11 mouse cellular contexts compared by ENCODE assay signal in the genomic region with DNA sequence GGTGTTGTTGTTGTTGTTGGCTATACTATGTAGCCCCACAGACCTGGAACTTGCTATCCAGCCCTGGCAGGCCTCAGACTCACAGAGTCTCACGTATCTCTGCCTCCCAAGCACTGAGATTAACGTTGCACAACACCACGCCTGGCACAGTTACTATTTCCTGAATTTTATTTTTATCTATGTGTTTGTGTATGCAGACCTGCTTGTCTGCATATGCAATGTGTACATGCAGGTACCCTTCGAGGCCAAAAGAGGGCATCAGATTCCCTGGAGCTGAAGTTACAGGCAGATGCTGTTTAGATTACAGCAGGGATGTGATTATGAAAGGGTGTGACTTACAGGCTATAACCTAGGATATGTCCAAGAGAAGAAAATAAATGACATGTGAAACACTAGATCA.
DNase-seq lines count a peak whose midpoint lies in the region; ATAC-seq and TF ChIP-seq lines count a peak whose summit lies in the region.
"Had no signal": no experiment of that assay in that cellular context is flagged by ENCODE, and none has a peak within 500 bp of the region (broad histone marks: within the 10 kb centered on the region; RNA-seq: fewer than 3 reads in every experiment).

No protein-coding gene starts in this region.

- no peaks in the 10 kb centered on the region for H3K36me3 ChIP-seq in forebrain, postnatal 0 days (ENCODE audit: insufficient read depth)
- H3K36me3 ChIP-seq in forebrain, embryonic 11.5 days (ENCODE audit: control insufficient read depth, insufficient read depth, low read length): no peaks in the 10 kb centered on the region
- H3K36me3 ChIP-seq in thymus, adult 2 months (ENCODE audit: control insufficient read depth, insufficient read depth, low read length): no peaks in the 10 kb centered on the region
- H3K36me3 ChIP-seq in liver, embryonic 13.5 days: no peaks in the 10 kb centered on the region
- H3K36me3 ChIP-seq in small intestine, adult 2 months (ENCODE audit: control insufficient read depth, insufficient read depth, low read length): no peaks in the 10 kb centered on the region

- H3K27ac ChIP-seq in forebrain, postnatal 0 days (ENCODE audit: low read depth, low read length): no peak overlapping the region
- H3K27ac ChIP-seq in forebrain, embryonic 11.5 days (ENCODE audit: low read depth, low read length): no peak overlapping the region
- H3K27ac ChIP-seq in thymus, adult 2 months (ENCODE audit: control insufficient read depth, insufficient read depth, low read length): no peak overlapping the region
- H3K27ac ChIP-seq in liver, embryonic 13.5 days: no peak overlapping the region
- no peak overlapping the region for H3K27ac ChIP-seq in small intestine, adult 2 months (ENCODE audit: insufficient read depth, low read depth, low read length)

- H3K4me2 ChIP-seq in forebrain, postnatal 0 days (ENCODE audit: low read depth): no peak overlapping the region
- H3K4me2 ChIP-seq in forebrain, embryonic 11.5 days (ENCODE audit: low read depth, low read length, severe bottlenecking): no peak overlapping the region
- H3K4me2 ChIP-seq in liver, embryonic 13.5 days: no peak overlapping the region

- no peaks in the 10 kb centered on the region for H3K4me1 ChIP-seq in forebrain, postnatal 0 days (ENCODE audit: insufficient read depth)
- no peaks in the 10 kb centered on the region for H3K4me1 ChIP-seq in forebrain, embryonic 11.5 days (replicated peaks; ENCODE audit: control insufficient read depth, insufficient read depth, low read length)
- H3K4me1 ChIP-seq in thymus, adult 2 months (replicated peaks; ENCODE audit: control insufficient read depth, insufficient read depth, low read length): no peaks in the 10 kb centered on the region
- peaks cover 32% of the 10 kb centered on the region for H3K4me1 ChIP-seq in liver, embryonic 13.5 days (replicated peaks)
- peaks cover 27% of the 10 kb centered on the region for H3K4me1 ChIP-seq in small intestine, adult 2 months (ENCODE audit: control insufficient read depth, insufficient read depth, insufficient read length, low read length)

- H3K27me3 ChIP-seq in forebrain, postnatal 0 days (ENCODE audit: insufficient read depth, low read length): no peaks in the 10 kb centered on the region
- no peaks in the 10 kb centered on the region for H3K27me3 ChIP-seq in forebrain, embryonic 11.5 days (ENCODE audit: control insufficient read depth, insufficient read depth, low read length)
- H3K27me3 ChIP-seq in thymus, adult 2 months (ENCODE audit: control insufficient read depth, insufficient read depth, low read length): no peaks in the 10 kb centered on the region
- no peaks in the 10 kb centered on the region for H3K27me3 ChIP-seq in liver, embryonic 13.5 days
- no peaks in the 10 kb centered on the region for H3K27me3 ChIP-seq in small intestine, adult 2 months (ENCODE audit: control insufficient read depth, insufficient read depth, low read length)

- TF ChIP-seq POLR2A in thymus, adult 2 months (IDR thresholded peaks at IDR 0.05; ENCODE audit: control insufficient read depth, extremely low read depth, insufficient read depth, low read length, poor library complexity): no peak
- TF ChIP-seq POLR2A in small intestine, adult 2 months (IDR thresholded peaks at IDR 0.05; ENCODE audit: low read depth, low read length): no peak

- ATAC-seq in forebrain, postnatal 0 days: no peak
- ATAC-seq in forebrain, embryonic 11.5 days (replicated peaks; ENCODE audit: low FRiP score): no peak
- peak; percentile 56 for ATAC-seq in liver, embryonic 13.5 days (ENCODE audit: low read depth)
- no peak for ATAC-seq in cerebellum, adult (ENCODE audit: insufficient number of reproducible peaks, low FRiP score, low TSS enrichment)
- ATAC-seq: forebrain, embryonic 14.5 days had no signal

- WGBS in forebrain, postnatal 0 days: 88% methylated on average over 4 of the region's 4 CpGs
- 92% methylated on average over 4 of the region's 4 CpGs for WGBS in forebrain, embryonic 11.5 days
- 77% methylated on average over 4 of the region's 4 CpGs for WGBS in thymus, adult 2 months
- 21% methylated on average over 4 of the region's 4 CpGs for WGBS in liver, embryonic 13.5 days (ENCODE audit: insufficient replicate concordance)
- 61% methylated on average over 4 of the region's 4 CpGs for WGBS in small intestine, adult 2 months

- H3K4me3 ChIP-seq in forebrain, postnatal 0 days (ENCODE audit: low read depth, low read length): no peak overlapping the region
- no peak overlapping the region for H3K4me3 ChIP-seq in forebrain, embryonic 11.5 days (ENCODE audit: low read depth, low read length)
- no peak overlapping the region for H3K4me3 ChIP-seq in thymus, adult 2 months (ENCODE audit: control insufficient read depth, insufficient read depth, low read length)
- H3K4me3 ChIP-seq in liver, embryonic 13.5 days (replicated peaks): no peak overlapping the region
- no peak overlapping the region for H3K4me3 ChIP-seq in small intestine, adult 2 months (ENCODE audit: low read depth, low read length)

- no peaks in the 10 kb centered on the region for H3K9me3 ChIP-seq in forebrain, postnatal 0 days (ENCODE audit: low read length)
- H3K9me3 ChIP-seq in forebrain, embryonic 11.5 days (ENCODE audit: control insufficient read depth, low read length): no peaks in the 10 kb centered on the region
- no peaks in the 10 kb centered on the region for H3K9me3 ChIP-seq in liver, embryonic 13.5 days (replicated peaks)

- peak; percentile 44 for TF ChIP-seq CTCF in forebrain, postnatal 0 days (IDR thresholded peaks at IDR 0.05; ENCODE audit: low read depth)
- TF ChIP-seq CTCF in thymus, adult 2 months (IDR thresholded peaks at IDR 0.05; ENCODE audit: borderline replicate concordance, control insufficient read depth, extremely low read depth, insufficient read depth, low read length, poor library complexity): no peak
- TF ChIP-seq CTCF in small intestine, adult 2 months (IDR thresholded peaks at IDR 0.05; ENCODE audit: extremely low read depth, insufficient read length, insufficient replicate concordance, low read depth, low read length): peak; percentile 22; the same call in 1 of the 2 replicates

- H3K9ac ChIP-seq in forebrain, postnatal 0 days: no peak overlapping the region
- no peak overlapping the region for H3K9ac ChIP-seq in forebrain, embryonic 11.5 days (ENCODE audit: low read length)
- H3K9ac ChIP-seq in liver, embryonic 13.5 days: no peak overlapping the region

- DNase-seq in forebrain, postnatal 0 days: no peak
- DNase-seq in forebrain, embryonic 11.5 days (ENCODE audit: low spot score): no peak
- peak; percentile 21 for DNase-seq in thymus, postnatal 14 days
- DNase-seq in thymus, adult 2 months: no peak
- DNase-seq in liver, embryonic 13.5 days: no peak
- no peak for DNase-seq in adrenal gland, postnatal 4 days (ENCODE audit: low spot score in 2 of 2)
- DNase-seq: gastrocnemius, postnatal 36 days; midbrain, embryonic 14.5 days had no signal
